Mouse (Mus musculus) ES-E14 (cell line): ENCODE results near the gene Nppb. TPM values are rescaled to one million over a fixed set of nuclear protein-coding genes. Genes with fewer than 3 reads are reported as not detected.

Source experiments
- DNase-seq: peaks from one replicate; pipeline ENCODE4 v3.0.0-alpha.2; 2013; ENCODE audit warnings: low read depth, low spot score
- H3K27ac ChIP-seq: 2 replicates; pipeline ENCODE4 v1.5.1; 2012; ENCODE audit warnings: low read depth, mild to moderate bottlenecking, low read length, moderate library complexity, mixed read lengths; ENCODE audit not compliant: poor library complexity, insufficient read depth, severe bottlenecking
- H3K36me3 ChIP-seq: 2 replicates; pipeline ENCODE4 v1.6.1; 2012; ENCODE audit warnings: mild to moderate bottlenecking, low read length, moderate library complexity, mixed read lengths; ENCODE audit not compliant: control insufficient read depth, poor library complexity, insufficient read depth, severe bottlenecking
- H3K4me1 ChIP-seq, 2 experiments: fragments of 150-350 bp in 1 of 2; sonication (generic) in 1 of 2; 2 replicates each; pipeline ENCODE4 v1.6.1; 2012; ENCODE audit warnings: low read length in 2 of 2, mild to moderate bottlenecking in 1 of 2, mixed read lengths in 1 of 2; ENCODE audit not compliant: control insufficient read depth in 2 of 2, insufficient read depth in 2 of 2, poor library complexity in 1 of 2
- H3K4me3 ChIP-seq, 2 experiments: fragments of 150-350 bp in 1 of 2; sonication (generic) in 1 of 2; 2 replicates each; pipeline ENCODE4 v1.5.1; 2012; ENCODE audit warnings: low read length in 2 of 2, low read depth in 1 of 2, mild to moderate bottlenecking in 1 of 2, mixed read lengths in 1 of 2; ENCODE audit not compliant: insufficient read depth in 1 of 2, poor library complexity in 1 of 2, severe bottlenecking in 1 of 2
- H3K9ac ChIP-seq: 2 replicates; pipeline ENCODE4 v1.6.1; 2012; ENCODE audit warnings: low read depth, mild to moderate bottlenecking, low read length, mixed read lengths; ENCODE audit not compliant: poor library complexity, insufficient read depth, severe bottlenecking
- H3K9me3 ChIP-seq: fragments of 150-350 bp; sonication (generic); 2 replicates; pipeline ENCODE4 v1.6.1; 2012; ENCODE audit warnings: low read depth, mild to moderate bottlenecking, low read length; ENCODE audit not compliant: control insufficient read depth, insufficient read depth
- CHD2 ChIP-seq: IDR thresholded peaks from 2 replicates; pipeline ENCODE4 v1.6.1; 2014; ENCODE audit warnings: mild to moderate bottlenecking, low read depth, low read length, inconsistent platforms
- HCFC1 ChIP-seq: IDR thresholded peaks from 2 replicates; pipeline ENCODE4 v1.6.1; 2012; ENCODE audit warnings: low read length, inconsistent platforms, borderline replicate concordance; ENCODE audit not compliant: insufficient read depth
- MAFK ChIP-seq: IDR thresholded peaks from 2 replicates; pipeline ENCODE4 v1.6.1; 2014; ENCODE audit warnings: mild to moderate bottlenecking, low read depth, low read length, inconsistent platforms; ENCODE audit not compliant: insufficient read depth
- ZC3H11A ChIP-seq: IDR thresholded peaks from 2 replicates; pipeline ENCODE4 v1.6.1; 2012; ENCODE audit warnings: low read depth, mild to moderate bottlenecking, inconsistent platforms, low read length, borderline replicate concordance
- ZNF384 ChIP-seq: IDR thresholded peaks from 2 replicates; pipeline ENCODE4 v1.6.1; 2012; ENCODE audit warnings: low read depth, low read length, inconsistent platforms
- in situ Hi-C, 2 experiments: fragments of 600-800 bp; cut with MboI; formaldehyde crosslinking; loops; one replicate each; pipeline ENCODE4 v1.15.1; 2025; ENCODE audit warnings: low sequenced_read_pairs in 2 of 2, inconsistent platforms in 1 of 2; ENCODE audit not compliant: unreplicated experiment in 2 of 2
- total RNA-seq: library from RNA; depleted of rRNA; stranded (reverse); fragments of 300-350 nt; gene quantifications from 2 replicates; pipeline ENCODE4 v1.2.3, GENCODE M21; 2012

The Nppb gene
- total RNA-seq, 1 experiment: 3.8 TPM

GRCm38 (mm10) chr4:147957141-147957540 is 28.4 kb upstream of the Nppb start:
- Histone ChIP-seq H3K4me3 (no peak overlapping the region), H3K9me3 (no peaks in the 10 kb centered on the region), H3K27ac (no peak overlapping the region), H3K36me3 (no peaks in the 10 kb centered on the region), H3K9ac (no peak overlapping the region), H3K4me1 (peaks cover 0 to under 1% of the 10 kb centered on the region in 2 experiments; a peak in 1 of 4 replicates)
- in situ Hi-C loops: no loop called here
- TF ChIP-seq MAFK (no peak), HCFC1 (peak; percentile 16; the same call in 1 of the 2 replicates)
- peak; percentile 51 for DNase-seq

- H3K36me3 ChIP-seq: no peaks in the 10 kb centered on the region
- H3K4me3 ChIP-seq: no peak overlapping the region
- in situ Hi-C loops: no loop called here
- H3K27ac ChIP-seq: no peak overlapping the region
- TF ChIP-seq ZC3H11A (peak; percentile 63; the same call in 1 of the 2 replicates), ZNF384 (no peak), CHD2 (no peak), HCFC1 (no peak), MAFK (no peak)
- DNase-seq: peak; percentile 92
- H3K9ac ChIP-seq: no peak overlapping the region
- H3K9me3 ChIP-seq: no peaks in the 10 kb centered on the region
- no peaks in the 10 kb centered on the region for H3K4me1 ChIP-seq
Measured at GRCm38 (mm10) chr4:147959881-147960831, 25.4 kb upstream of the Nppb start.

GRCm38 (mm10) chr4:147962781-147963180 is 22.8 kb upstream of the Nppb start:
- Histone ChIP-seq H3K4me3 (no peak overlapping the region), H3K4me1 (no peaks in the 10 kb centered on the region), H3K27ac (no peak overlapping the region), H3K36me3 (no peaks in the 10 kb centered on the region), H3K9me3 (no peaks in the 10 kb centered on the region), H3K9ac (no peak overlapping the region; the same call in 1 of the 2 replicates)
- DNase-seq: no peak
- in situ Hi-C loops: no loop called here
- TF ChIP-seq MAFK: no peak
- no peak for TF ChIP-seq ZC3H11A

- H3K4me3 ChIP-seq: no peak overlapping the region
- in situ Hi-C loops: no loop called here
Measured at GRCm38 (mm10) chr4:147963623-147964022, 22.0 kb upstream of the Nppb start.

GRCm38 (mm10) chr4:147965712-147966111 is 19.9 kb upstream of the Nppb start:
- H3K36me3 ChIP-seq: no peaks in the 10 kb centered on the region
- H3K9me3 ChIP-seq: no peaks in the 10 kb centered on the region
- no peak overlapping the region for H3K27ac ChIP-seq
- DNase-seq: no peak
- TF ChIP-seq ZC3H11A (no peak), ZNF384 (no peak), MAFK (no peak)
- in situ Hi-C loops: no loop called here
- H3K4me1 ChIP-seq: peaks cover 0 to 2% of the 10 kb centered on the region in 2 experiments; a peak in 1 of 4 replicates
- H3K4me3 ChIP-seq: no peak overlapping the region
- H3K9ac ChIP-seq: no peak overlapping the region

More at GRCm38 (mm10) chr4:147963623-147964022, 22.0 kb upstream of the Nppb start:
- TF ChIP-seq CHD2: no peak
- no peak for TF ChIP-seq ZC3H11A
- H3K27ac ChIP-seq: no peak overlapping the region
- no peaks in the 10 kb centered on the region for H3K36me3 ChIP-seq
- H3K9ac ChIP-seq: no peak overlapping the region
- no peaks in the 10 kb centered on the region for H3K9me3 ChIP-seq
- no peak for DNase-seq
- no peaks in the 10 kb centered on the region for H3K4me1 ChIP-seq
